Mouse (Mus musculus) megakaryocyte-erythroid progenitor cell, adult 5-6 weeks (primary cell): ENCODE data around the gene Plk4. TPM values are rescaled to one million over a fixed set of nuclear protein-coding genes. Genes with fewer than 3 reads are reported as not detected.
"Not testable (repeated sequence)": the region's sequence is repeated elsewhere in the genome, so short reads cannot be mapped to it uniquely, and the experiment has no call there.

ENCODE experiments used
- ATAC-seq: replicated peaks from 2 replicates; pipeline ENCODE4 v1.8.0; 2016; ENCODE audit warnings: mild to moderate bottlenecking, inconsistent platforms; ENCODE audit not compliant: severe bottlenecking, poor library complexity, low FRiP score, low TSS enrichment
- total RNA-seq, 2 experiments: library from RNA; stranded (forward) in 1 of 2; stranded (reverse) in 1 of 2; fragments of 200-1000, 215-1000 nt in 1 of 2; fragments of >200 nt in 1 of 2; fragmentation: Nextera tagmentation in 1 of 2; gene quantifications; 2 replicates each; pipeline ENCODE4 v1.2.3; 2014 to 2017

Gene Plk4
- total RNA-seq (2014; fragmentation: Nextera tagmentation): 52.2 and 57.5 TPM in 2 replicates
- 87.5 and 111 TPM in 2 replicates for total RNA-seq (2017)

GRCm38 (mm10) chr3:40799530-40800372, at the start of gene Plk4:
TSS of gene Plk4 (plus strand) at chr3:40800019.
- peak; percentile 87 for ATAC-seq

GRCm38 (mm10) chr3:40760746-40761145, 39.1 kb upstream of the Plk4 start:
- no peak for ATAC-seq

GRCm38 (mm10) chr3:40761312-40761711, 38.5 kb upstream of the Plk4 start:
- ATAC-seq: no peak

DNA sequence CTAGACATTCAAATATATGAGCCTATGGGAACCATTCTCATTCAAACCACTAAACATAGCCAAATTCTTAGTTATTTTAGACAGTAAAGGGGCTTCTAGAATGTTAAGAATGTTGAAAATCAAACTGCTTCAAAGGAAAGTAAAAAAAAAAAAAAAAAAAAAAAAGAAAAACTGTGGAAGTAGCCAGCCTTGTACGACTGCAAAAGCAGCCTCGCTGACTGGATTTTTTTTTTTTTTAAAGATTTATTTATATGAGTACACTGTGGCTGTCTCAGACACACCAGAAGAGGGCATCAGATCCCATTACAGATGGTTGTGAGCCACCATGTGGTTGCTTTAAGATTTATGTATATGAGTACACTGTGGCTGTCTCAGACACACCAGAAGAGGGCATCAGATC, 6.0 kb upstream of the Plk4 start:
- no peak for ATAC-seq

GRCm38 (mm10) chr3:40798054-40798453, 1.8 kb upstream of the Plk4 start:
- no peak for ATAC-seq

GRCm38 (mm10) chr3:40798500-40798899, 1.3 kb upstream of the Plk4 start:
- peak; percentile 80 for ATAC-seq

DNA sequence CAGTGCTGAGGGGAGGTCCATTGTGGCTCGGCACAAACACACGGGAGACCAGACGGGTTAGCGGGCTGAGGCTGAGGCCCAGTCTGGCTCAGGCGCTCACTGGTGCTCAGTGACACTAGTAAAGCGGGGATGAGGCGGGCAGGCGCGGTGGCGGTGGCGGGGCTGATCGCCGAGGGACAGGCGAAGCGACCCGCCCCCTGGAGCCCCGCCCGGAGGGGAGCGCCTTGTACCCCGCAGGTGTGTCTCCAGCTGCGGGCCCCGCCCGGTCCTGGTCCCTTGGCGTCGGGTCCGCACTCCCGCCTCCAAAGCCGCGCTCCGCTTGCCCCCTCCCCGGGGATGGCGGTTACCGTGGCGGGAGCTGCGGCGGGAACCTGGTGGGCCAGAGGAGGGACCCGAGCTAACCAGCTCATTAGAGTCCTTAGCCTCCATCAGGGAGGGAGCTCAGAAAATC, 579 bp downstream of the Plk4 start:
- ATAC-seq: peak; percentile 60

- ATAC-seq: no peak
Observed at GRCm38 (mm10) chr3:40806871-40807270, 7.1 kb downstream of the Plk4 start.

DNA sequence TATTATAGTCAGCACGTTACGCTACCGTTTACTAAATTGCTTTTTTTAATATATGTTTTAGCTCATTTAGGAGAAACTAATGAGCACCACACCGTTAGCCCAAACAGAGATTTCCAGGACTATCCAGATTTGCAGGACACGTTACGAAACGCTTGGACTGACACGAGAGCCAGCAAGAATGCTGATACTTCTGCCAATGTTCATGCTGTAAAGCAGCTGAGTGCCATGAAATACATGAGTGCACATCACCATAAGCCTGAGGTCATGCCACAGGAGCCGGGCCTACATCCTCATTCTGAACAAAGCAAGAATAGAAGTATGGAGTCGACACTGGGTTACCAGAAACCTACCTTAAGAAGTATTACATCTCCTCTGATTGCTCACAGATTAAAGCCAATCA, 8.9 kb downstream of the Plk4 start:
- ATAC-seq: no peak

GRCm38 (mm10) chr3:40809894-40810293, 10.1 kb downstream of the Plk4 start:
- ATAC-seq: no peak

DNA sequence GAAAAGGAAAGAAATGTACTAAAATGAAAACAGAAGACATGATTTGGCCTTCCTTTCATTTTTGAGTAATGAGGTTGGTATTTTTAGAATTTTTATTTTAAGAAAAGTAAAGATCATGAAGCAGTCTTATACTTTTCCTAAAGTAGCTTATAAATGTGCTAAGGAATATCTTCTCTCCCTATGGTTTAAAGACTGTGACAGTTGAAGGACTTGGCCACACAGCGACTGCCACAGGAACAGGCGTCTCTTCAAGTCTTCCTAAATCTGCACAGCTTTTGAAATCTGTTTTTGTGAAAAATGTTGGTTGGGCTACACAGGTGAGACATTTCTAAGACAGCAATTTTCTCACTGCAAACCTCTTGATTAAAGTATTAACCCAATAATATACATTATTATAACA, 13.5 kb downstream of the Plk4 start:
- no peak for ATAC-seq

DNA sequence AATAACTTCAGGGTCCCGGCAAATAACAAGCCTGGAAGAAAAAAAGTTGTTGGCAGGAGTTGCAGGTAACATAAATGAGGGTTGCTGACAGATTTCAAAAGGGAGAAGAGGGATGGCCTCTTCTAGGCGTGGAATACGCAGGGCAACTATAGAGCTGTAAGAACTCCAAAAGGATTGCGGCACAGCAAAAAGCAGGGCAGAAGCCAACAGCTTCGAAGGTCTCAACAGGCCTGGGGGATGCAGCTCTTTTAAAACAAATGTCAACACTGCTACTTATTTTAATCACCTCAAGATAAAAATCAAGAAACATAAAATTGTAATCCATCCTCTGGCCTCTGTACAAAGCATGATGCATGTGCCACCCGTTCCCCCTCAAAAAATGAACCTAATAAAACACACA, 45.7 kb downstream of the Plk4 start:
- not testable (repeated sequence) for ATAC-seq

DNA sequence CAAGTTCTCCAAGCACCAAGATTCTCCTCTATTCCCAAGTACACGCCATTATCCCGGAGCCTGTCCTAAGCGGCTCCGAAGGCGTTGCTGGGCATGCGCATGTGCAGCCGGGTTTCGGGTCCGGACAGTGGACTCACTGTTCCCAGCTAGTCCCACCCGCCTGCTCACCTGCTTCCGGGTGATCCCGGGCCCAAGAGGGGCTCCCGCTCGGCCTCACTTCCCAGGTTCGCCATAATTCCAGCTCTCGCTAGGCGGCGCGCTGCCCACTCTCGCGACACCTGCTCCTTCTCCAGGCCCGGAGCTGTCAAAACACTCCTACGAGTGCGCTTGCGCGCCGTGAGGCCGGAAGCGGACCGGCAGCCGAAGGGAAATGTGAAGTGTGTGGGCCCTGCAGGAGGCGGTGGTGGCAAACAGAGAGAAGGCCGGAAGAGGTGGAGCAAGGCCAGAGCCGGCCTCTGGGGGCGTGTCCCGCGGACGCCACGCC, 46.7 kb downstream of the Plk4 start, which contains the start of gene Mfsd8:
Gene Mfsd8, minus strand, starts transcription at position 414 of the 484 bp plus-strand sequence.
- peak; percentile 98 for ATAC-seq

- not testable (repeated sequence) for ATAC-seq
Observed at GRCm38 (mm10) chr3:40846957-40847017, 47.0 kb downstream of the Plk4 start, which contains the start of gene Abhd18. TSS of gene Abhd18 (plus strand) at chr3:40846970.

GRCm38 (mm10) chr3:40847018-40847417, 47.2 kb downstream of the Plk4 start:
- peak; percentile 62 for ATAC-seq

GRCm38 (mm10) chr3:40847936-40848335, 48.1 kb downstream of the Plk4 start:
- ATAC-seq: not testable (repeated sequence)

DNA sequence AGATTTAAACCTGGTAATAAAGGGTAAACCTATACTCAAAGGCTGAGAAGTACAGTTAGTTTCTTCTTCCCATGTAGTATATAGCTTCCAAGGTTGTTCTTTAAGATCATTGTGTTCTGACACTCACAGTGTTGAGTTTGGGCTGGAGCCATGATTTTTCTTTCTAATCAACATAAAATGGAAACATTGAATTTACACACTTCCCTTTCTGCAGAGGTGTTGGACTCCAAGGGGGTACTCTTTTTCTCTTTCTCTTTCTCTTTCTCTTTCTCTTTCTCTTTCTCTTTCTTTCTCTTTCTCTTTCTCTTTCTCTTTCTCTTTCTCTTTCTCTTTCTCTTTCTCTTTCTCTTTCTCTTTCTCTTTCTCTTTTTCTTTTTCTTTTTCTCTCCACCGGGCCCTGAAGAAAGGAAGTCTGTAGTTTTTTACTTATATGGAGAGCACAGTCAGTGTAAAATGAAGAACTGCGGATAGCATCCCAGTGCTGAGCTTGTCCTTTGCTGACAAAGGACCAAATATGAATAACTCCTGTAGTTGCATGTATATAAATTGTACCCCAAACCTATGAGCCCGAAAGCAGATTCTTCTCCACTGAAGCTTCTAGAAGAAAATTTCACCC, 53.4 kb downstream of the Plk4 start:
- not testable (repeated sequence) for ATAC-seq
